Mouse (Mus musculus): ENCODE data around the gene Il1r2.

The Il1r2 gene

GRCm38 (mm10) chr1:40129321-40129720 lies 55.4 kb downstream of the Il1r2 start:
- peak in 1 of 2 experiments; percentile 9 for DNase-seq (ENCODE audit: low spot score in 2 of 2)

GRCm38 (mm10) chr1:40131631-40132030 lies 57.8 kb downstream of the Il1r2 start:
- no peak for DNase-seq (ENCODE audit: low spot score in 2 of 2)

- DNase-seq (ENCODE audit: low spot score in 2 of 2), result no peak
Observed at GRCm38 (mm10) chr1:40132721-40133120, 58.8 kb downstream of the Il1r2 start.

- no peak for DNase-seq (ENCODE audit: low spot score in 2 of 2)
Observed at GRCm38 (mm10) chr1:40133567-40133966, 59.7 kb downstream of the Il1r2 start.

- DNase-seq (ENCODE audit: low spot score in 2 of 2), result no peak
Observed at GRCm38 (mm10) chr1:40139798-40140532, 66.1 kb downstream of the Il1r2 start.

- DNase-seq (ENCODE audit: low spot score in 2 of 2), result no peak
Observed at GRCm38 (mm10) chr1:40156096-40156495, 82.2 kb downstream of the Il1r2 start.

- no peak for DNase-seq (ENCODE audit: low spot score in 2 of 2)
Observed at GRCm38 (mm10) chr1:40163329-40163917, 89.5 kb downstream of the Il1r2 start.

- no peak for DNase-seq (ENCODE audit: low spot score in 2 of 2)
Observed at GRCm38 (mm10) chr1:40164331-40164730, 90.5 kb downstream of the Il1r2 start.

- no peak for DNase-seq (ENCODE audit: low spot score in 2 of 2)
Observed at GRCm38 (mm10) chr1:40167585-40167984, 93.7 kb downstream of the Il1r2 start.

GRCm38 (mm10) chr1:40171878-40172277 lies 98.0 kb downstream of the Il1r2 start:
- no peak for DNase-seq (ENCODE audit: low spot score in 2 of 2)

GRCm38 (mm10) chr1:40174146-40174545 lies 100.3 kb downstream of the Il1r2 start:
- no peak for DNase-seq (ENCODE audit: low spot score in 2 of 2)
